Mouse (Mus musculus): Measurements from ENCODE around the gene Hsd17b11. TPM values are rescaled to one million over a fixed set of nuclear protein-coding genes. Genes with fewer than 3 reads are reported as not detected.
A peak's percentile ranks its signal among the peaks of the same experiment; 100 is the strongest.

Hsd17b11 gene
- polyA plus RNA-seq, 1 experiment = 0.02 TPM

GRCm38 (mm10) chr5:104056295-104056694, 34.6 kb upstream of the Hsd17b11 start:
- H3K36me3 ChIP-seq (ENCODE audit: control insufficient read depth) = peaks cover 96% of the 10 kb centered on the region
- H3K27me3 ChIP-seq (ENCODE audit: control insufficient read depth) = no peaks in the 10 kb centered on the region
- H3K9me3 ChIP-seq (ENCODE audit: control insufficient read depth, low read length) = no peaks in the 10 kb centered on the region; the same call in 1 of the 2 replicates
- H3K4me3 ChIP-seq (replicated peaks) = no peak overlapping the region
- peaks cover 86% of the 10 kb centered on the region for H3K4me1 ChIP-seq (ENCODE audit: control insufficient read depth)
- no peak for TF ChIP-seq TAL1 (IDR thresholded peaks at IDR 0.05; ENCODE audit: low read length)
- TF ChIP-seq GATA1 (IDR thresholded peaks at IDR 0.05; ENCODE audit: low read length) = no peak

DNA sequence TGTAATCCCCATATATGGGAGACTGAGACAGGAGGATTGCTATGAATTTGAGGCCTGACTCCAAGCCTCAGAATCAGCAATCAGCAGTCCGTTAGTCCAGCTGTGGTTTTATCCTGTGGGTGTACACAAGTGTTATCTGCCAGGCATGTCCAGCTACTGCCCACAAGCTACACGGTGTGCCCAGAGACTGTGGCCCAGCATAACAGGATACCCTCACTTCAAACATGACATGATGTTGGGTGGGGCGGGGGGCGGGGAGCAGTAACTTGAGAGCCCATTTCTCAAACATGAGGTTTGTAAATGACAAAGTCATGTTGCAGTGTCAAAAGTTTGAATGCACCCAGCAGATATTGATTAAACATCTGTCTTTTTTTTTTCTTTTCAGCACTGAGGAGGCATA, 34.1 kb upstream of the Hsd17b11 start:
- no peaks in the 10 kb centered on the region for H3K27me3 ChIP-seq (ENCODE audit: control insufficient read depth)
- peaks cover 96% of the 10 kb centered on the region for H3K36me3 ChIP-seq (ENCODE audit: control insufficient read depth)
- no peaks in the 10 kb centered on the region for H3K9me3 ChIP-seq (ENCODE audit: control insufficient read depth, low read length)
- no peak overlapping the region for H3K4me3 ChIP-seq (replicated peaks)
- no peak for TF ChIP-seq TAL1 (IDR thresholded peaks at IDR 0.05; ENCODE audit: low read length)
- no peak for TF ChIP-seq GATA1 (IDR thresholded peaks at IDR 0.05; ENCODE audit: low read length)
- H3K4me1 ChIP-seq (ENCODE audit: control insufficient read depth) = peaks cover 82% of the 10 kb centered on the region

DNA sequence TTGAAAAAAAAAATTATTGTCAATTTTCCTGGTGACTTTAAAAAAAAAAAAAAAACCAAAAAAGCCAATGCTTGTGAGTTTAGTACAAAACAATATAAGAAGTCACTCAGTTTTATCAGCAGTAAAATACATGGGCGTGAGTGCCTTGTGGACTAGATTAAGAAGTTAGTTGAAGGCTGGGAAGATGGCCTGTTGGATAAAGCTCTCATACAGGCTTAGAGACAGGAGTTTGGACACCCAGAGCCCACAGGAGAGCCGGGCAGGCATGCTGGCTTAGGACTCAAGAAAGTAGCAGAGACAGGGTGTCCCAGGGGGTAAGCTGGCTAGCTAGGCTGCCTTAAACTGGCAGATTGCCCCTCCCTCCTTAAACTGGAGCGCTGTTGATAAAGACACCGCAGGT, 33.2 kb upstream of the Hsd17b11 start:
- no peaks in the 10 kb centered on the region for H3K27me3 ChIP-seq (ENCODE audit: control insufficient read depth)
- H3K4me1 ChIP-seq (ENCODE audit: control insufficient read depth) = peaks cover 80% of the 10 kb centered on the region
- peak overlapping the region; percentile 41 for H3K4me3 ChIP-seq (replicated peaks)
- TF ChIP-seq TAL1 (IDR thresholded peaks at IDR 0.05; ENCODE audit: low read length) = peak; percentile 46
- peak; percentile 76 for TF ChIP-seq GATA1 (IDR thresholded peaks at IDR 0.05; ENCODE audit: low read length)
- no peaks in the 10 kb centered on the region for H3K9me3 ChIP-seq (ENCODE audit: control insufficient read depth, low read length)
- peaks cover 96% of the 10 kb centered on the region for H3K36me3 ChIP-seq (ENCODE audit: control insufficient read depth)

DNA sequence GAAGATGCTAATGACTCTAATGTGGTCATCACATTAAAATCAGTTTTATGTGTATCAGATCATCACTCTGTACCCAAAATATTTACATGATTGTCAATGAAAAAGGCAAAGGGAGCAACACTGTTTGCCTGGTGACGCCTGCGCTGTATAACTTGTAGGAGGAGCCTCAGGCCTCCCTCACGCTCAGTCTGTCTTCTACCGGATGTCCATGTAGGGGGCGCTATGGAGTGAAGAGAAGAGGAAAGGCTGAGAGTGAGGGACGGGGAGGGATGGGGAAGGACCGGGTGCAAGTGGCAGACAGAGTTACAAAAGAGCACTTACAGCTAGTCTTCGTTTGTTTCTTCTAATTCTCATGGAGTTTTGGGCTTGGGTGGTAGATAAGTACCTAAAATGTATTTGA, 31.2 kb upstream of the Hsd17b11 start:
- Histone ChIP-seq H3K4me1 (ENCODE audit: control insufficient read depth) (peaks cover 78% of the 10 kb centered on the region), H3K4me3 (replicated peaks) (no peak overlapping the region), H3K36me3 (ENCODE audit: control insufficient read depth) (peaks cover 80% of the 10 kb centered on the region), H3K27me3 (ENCODE audit: control insufficient read depth) (no peaks in the 10 kb centered on the region), H3K9me3 (ENCODE audit: control insufficient read depth, low read length) (no peaks in the 10 kb centered on the region)
- no peak for TF ChIP-seq GATA1 (IDR thresholded peaks at IDR 0.05; ENCODE audit: low read length)
- no peak for TF ChIP-seq TAL1 (IDR thresholded peaks at IDR 0.05; ENCODE audit: low read length)

- TF ChIP-seq TAL1 (IDR thresholded peaks at IDR 0.05; ENCODE audit: low read length) (no peak), GATA1 (IDR thresholded peaks at IDR 0.05; ENCODE audit: low read length) (peak; percentile 84)
- Histone ChIP-seq H3K27me3 (ENCODE audit: control insufficient read depth) (no peaks in the 10 kb centered on the region), H3K4me3 (replicated peaks) (peak overlapping the region; percentile 91), H3K9me3 (ENCODE audit: control insufficient read depth, low read length) (no peaks in the 10 kb centered on the region), H3K4me1 (ENCODE audit: control insufficient read depth) (peaks cover 68% of the 10 kb centered on the region), H3K36me3 (ENCODE audit: control insufficient read depth) (peaks cover 36% of the 10 kb centered on the region)
Observed at GRCm38 (mm10) chr5:104048139-104048538, 26.4 kb upstream of the Hsd17b11 start.

- Histone ChIP-seq H3K36me3 (ENCODE audit: control insufficient read depth) (peaks cover 29% of the 10 kb centered on the region), H3K4me3 (replicated peaks) (peak overlapping the region; percentile 91), H3K4me1 (ENCODE audit: control insufficient read depth) (peaks cover 66% of the 10 kb centered on the region), H3K9me3 (ENCODE audit: control insufficient read depth, low read length) (no peaks in the 10 kb centered on the region), H3K27me3 (ENCODE audit: control insufficient read depth) (no peaks in the 10 kb centered on the region)
- no peak for TF ChIP-seq TAL1 (IDR thresholded peaks at IDR 0.05; ENCODE audit: low read length)
- peak; percentile 57 for TF ChIP-seq GATA1 (IDR thresholded peaks at IDR 0.05; ENCODE audit: low read length)
Observed at GRCm38 (mm10) chr5:104047200-104048105, 25.7 kb upstream of the Hsd17b11 start.

DNA sequence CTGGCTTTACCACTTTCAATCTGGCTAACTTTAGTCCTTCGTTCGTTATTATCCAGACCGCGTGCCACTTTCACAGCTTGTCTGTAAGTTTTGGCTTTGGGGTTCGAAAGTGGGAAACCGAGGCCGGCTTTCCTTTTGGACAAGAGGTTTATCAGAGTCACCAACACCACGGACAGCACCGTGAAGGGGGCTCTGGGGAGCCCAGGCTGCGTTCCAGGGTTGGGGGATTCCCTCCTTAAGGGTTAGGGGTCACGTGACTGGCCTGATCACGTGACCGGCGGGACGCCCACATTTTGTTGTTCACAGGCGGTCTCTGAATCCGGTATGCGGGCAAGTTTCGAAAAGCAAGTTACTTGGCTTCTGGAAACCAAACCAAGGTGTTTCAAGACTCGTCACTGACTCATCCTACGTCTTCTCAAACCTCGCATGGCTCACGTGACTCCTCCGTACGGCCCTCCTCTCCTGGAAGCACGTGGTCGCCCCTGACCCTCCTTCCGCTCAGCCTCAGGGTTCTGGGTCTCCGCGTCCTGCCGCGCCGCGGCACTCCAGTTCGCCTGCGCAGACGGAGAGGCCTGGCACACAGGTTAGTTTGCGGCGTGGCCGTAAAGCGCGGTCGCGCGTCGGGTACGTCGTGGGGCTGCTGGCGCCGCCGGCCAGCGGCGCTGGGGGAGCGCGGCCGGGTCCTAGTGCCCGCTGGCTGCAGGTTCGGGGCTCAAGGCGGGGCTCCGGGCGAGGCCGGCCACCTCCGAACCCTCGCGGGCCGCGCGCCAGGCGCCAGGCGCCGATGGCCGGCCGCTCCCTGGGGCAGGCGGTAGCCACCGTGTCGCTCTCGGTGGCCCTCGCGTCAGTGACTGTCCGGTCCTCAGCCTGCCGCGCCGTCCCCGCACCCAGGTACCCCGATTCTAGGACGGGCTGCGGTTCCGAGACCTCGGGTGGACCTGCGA, 24.8 kb upstream of the Hsd17b11 start, which contains the start of gene Nudt9:
Nudt9 (plus strand) TSS at position 51 of the 944 bp plus-strand sequence.
- TF ChIP-seq TAL1 (IDR thresholded peaks at IDR 0.05; ENCODE audit: low read length) (no peak), GATA1 (IDR thresholded peaks at IDR 0.05; ENCODE audit: low read length) (no peak)
- peaks cover 20% of the 10 kb centered on the region for H3K36me3 ChIP-seq (ENCODE audit: control insufficient read depth)
- H3K27me3 ChIP-seq (ENCODE audit: control insufficient read depth) = no peaks in the 10 kb centered on the region
- peaks cover 61% of the 10 kb centered on the region for H3K4me1 ChIP-seq (ENCODE audit: control insufficient read depth)
- H3K4me3 ChIP-seq (replicated peaks) = peak within 1 kb of the TSS; percentile 91
- H3K9me3 ChIP-seq (ENCODE audit: control insufficient read depth, low read length) = no peaks in the 10 kb centered on the region

- Histone ChIP-seq H3K36me3 (ENCODE audit: control insufficient read depth) (no peaks in the 10 kb centered on the region; the same call in 1 of the 2 replicates), H3K4me1 (ENCODE audit: control insufficient read depth) (peaks cover 57% of the 10 kb centered on the region), H3K9me3 (ENCODE audit: control insufficient read depth, low read length) (no peaks in the 10 kb centered on the region), H3K27me3 (ENCODE audit: control insufficient read depth) (no peaks in the 10 kb centered on the region), H3K4me3 (replicated peaks) (no peak overlapping the region)
- no peak for TF ChIP-seq GATA1 (IDR thresholded peaks at IDR 0.05; ENCODE audit: low read length)
- 0 out of 3 replicates have a peak, but pooled peaks have one; percentile 23 for TF ChIP-seq TAL1 (IDR thresholded peaks at IDR 0.05; ENCODE audit: low read length)
Observed at GRCm38 (mm10) chr5:104043704-104044103, 22.0 kb upstream of the Hsd17b11 start.
